20 mouse cellular contexts compared by ENCODE assay signal in genomic region chr6:77157028-77157427, GRCm38 (mm10).
"Had no signal": no experiment of that assay in that cellular context is flagged by ENCODE, and none has a peak within 500 bp of the region (broad histone marks: within the 10 kb centered on the region; RNA-seq: fewer than 3 reads in every experiment).

No protein-coding gene starts in this region.

- H3K9ac ChIP-seq: limb, embryonic 15.5 days; liver, embryonic 14.5 days; liver, postnatal 0 days; lung, embryonic 14.5 days; midbrain, embryonic 12.5 days; midbrain, embryonic 15.5 days; neural tube, embryonic 12.5 days; neural tube, embryonic 15.5 days; stomach, embryonic 15.5 days had no signal

- ATAC-seq: liver, postnatal 0 days; lung, postnatal 0 days; midbrain, embryonic 15.5 days had no signal

- H3K4me1 ChIP-seq: limb, embryonic 15.5 days; midbrain, embryonic 12.5 days; midbrain, embryonic 15.5 days; neural tube, embryonic 12.5 days; neural tube, embryonic 15.5 days; stomach, embryonic 15.5 days had no signal

- H3K27ac ChIP-seq: kidney, postnatal 0 days; limb, embryonic 15.5 days; liver, embryonic 14.5 days; macrophage; midbrain, embryonic 12.5 days; midbrain, embryonic 15.5 days; neural tube, embryonic 12.5 days; neural tube, embryonic 15.5 days; stomach, embryonic 15.5 days had no signal

- H3K9me3 ChIP-seq: limb, embryonic 15.5 days; midbrain, embryonic 12.5 days; midbrain, embryonic 15.5 days; neural tube, embryonic 12.5 days; neural tube, embryonic 15.5 days; stomach, embryonic 15.5 days had no signal

- H3K4me3 ChIP-seq: limb, embryonic 15.5 days; midbrain, embryonic 12.5 days; midbrain, embryonic 15.5 days; neural tube, embryonic 12.5 days; neural tube, embryonic 15.5 days; stomach, embryonic 15.5 days had no signal

- H3K4me2 ChIP-seq: limb, embryonic 15.5 days; liver, embryonic 11.5 days; lung, embryonic 14.5 days; midbrain, embryonic 12.5 days; midbrain, embryonic 15.5 days; neural tube, embryonic 12.5 days; neural tube, embryonic 15.5 days; stomach, embryonic 15.5 days had no signal

- H3K27me3 ChIP-seq: limb, embryonic 15.5 days; midbrain, embryonic 12.5 days; midbrain, embryonic 15.5 days; neural tube, embryonic 12.5 days; neural tube, embryonic 15.5 days; stomach, embryonic 15.5 days had no signal

- H3K36me3 ChIP-seq: limb, embryonic 15.5 days; midbrain, embryonic 12.5 days; midbrain, embryonic 15.5 days; neural tube, embryonic 12.5 days; neural tube, embryonic 15.5 days; stomach, embryonic 15.5 days had no signal

- DNase-seq: kidney, adult 2 months; kidney, postnatal 25 days; left cerebral cortex, postnatal 4 days; liver, postnatal 0 days; lung, embryonic 14.5 days; right cerebral cortex, adult 18-20 months; right cerebral cortex, postnatal 25 days; spleen, adult 18-20 months; thymus, postnatal 36 days had no signal
